Mouse (Mus musculus) G1E (cell line): Measurements from ENCODE around the gene Flrt2.

Source experiments
- CTCF ChIP-seq: IDR thresholded peaks from 2 replicates; pipeline ENCODE4 v1.5.1; 2012; ENCODE audit warnings: low read depth, low read length, inconsistent platforms, mixed read lengths
- GATA2 ChIP-seq: IDR thresholded peaks from 2 replicates; pipeline ENCODE4 v1.6.1; 2012; ENCODE audit warnings: low read depth, low read length, inconsistent platforms, borderline replicate concordance
- TAL1 ChIP-seq: conservative IDR thresholded peaks from 2 replicates; pipeline ENCODE4 v1.6.1; 2012; ENCODE audit warnings: low read depth, low read length, inconsistent platforms, mixed read lengths

DNA sequence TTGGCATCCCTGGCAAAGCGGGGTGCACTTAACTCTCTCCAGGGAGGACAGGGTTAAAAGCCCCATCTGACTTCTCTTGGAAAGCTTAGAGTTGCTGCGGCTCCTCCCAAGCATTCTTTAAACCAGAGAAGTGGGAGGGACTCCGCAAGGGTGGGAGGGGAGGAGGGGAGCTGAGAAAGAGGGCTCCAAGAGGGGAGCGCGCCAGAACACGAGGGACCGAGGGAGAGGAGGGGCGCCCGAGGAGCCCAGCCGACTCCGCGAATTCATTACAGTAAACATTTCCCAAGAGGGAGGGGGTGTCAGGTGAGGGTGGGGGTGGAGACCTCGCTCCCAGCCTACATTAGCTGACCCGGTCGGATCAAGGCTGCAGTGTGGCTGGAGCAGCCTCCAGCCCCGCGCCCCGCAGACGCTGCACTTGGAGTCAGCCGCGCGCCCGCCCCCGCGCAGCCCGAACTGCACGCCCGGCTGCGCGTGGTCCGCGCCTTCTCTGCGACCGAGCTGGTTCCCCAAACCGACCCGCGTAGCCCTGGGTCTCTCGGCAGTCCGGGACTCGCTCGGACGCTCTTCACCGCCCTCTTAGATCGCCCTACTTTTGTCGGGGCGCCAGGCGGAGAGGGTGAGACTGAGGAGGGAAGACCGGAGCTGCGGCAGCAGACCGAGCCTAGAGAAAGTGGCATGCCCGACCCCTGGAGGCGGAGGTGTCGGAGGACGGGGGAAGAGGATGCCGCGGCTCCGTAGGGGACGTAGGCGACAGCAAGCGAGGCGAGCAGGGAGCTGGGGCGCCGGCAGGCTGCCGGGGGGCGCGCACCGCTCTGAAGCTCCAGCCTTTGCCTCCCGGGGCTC is 3.2 kb downstream of the Flrt2 start:
- TF ChIP-seq CTCF, result no peak
- TF ChIP-seq GATA2, result no peak
- no peak for TF ChIP-seq TAL1
